Mouse (Mus musculus): ENCODE results near the gene Celf2. TPM values are rescaled to one million over a fixed set of nuclear protein-coding genes. Genes with fewer than 3 reads are reported as not detected.

The Celf2 gene
- total RNA-seq, 1 experiment = 3.7 TPM

DNA sequence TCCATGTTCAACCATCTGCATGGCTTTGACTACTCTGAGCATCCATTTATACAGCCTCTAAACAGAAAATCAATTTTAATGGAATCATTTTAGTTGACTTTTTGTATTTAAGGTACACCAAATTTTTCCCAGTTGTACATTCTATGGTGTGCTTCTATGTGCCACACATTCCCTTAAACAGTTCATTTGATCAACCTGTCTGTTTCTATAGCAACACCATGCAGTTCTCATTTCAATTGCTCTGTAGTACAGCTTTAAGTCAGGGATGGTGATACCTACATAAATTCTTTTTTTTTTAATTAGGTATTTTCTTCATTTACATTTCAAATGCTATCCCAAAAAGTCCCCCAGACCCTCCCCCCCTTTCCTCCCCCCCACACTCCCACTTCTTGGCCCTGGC is 831.9 kb downstream of the Celf2 start:
- Histone ChIP-seq H3K4me1 (ENCODE audit: control insufficient read depth in 2 of 2, insufficient read depth in 2 of 2, low read length in 2 of 2, poor library complexity in 1 of 2) (no peaks in the 10 kb centered on the region), H3K27ac (ENCODE audit: insufficient read depth, low read depth, low read length, poor library complexity, severe bottlenecking) (no peak overlapping the region), H3K36me3 (ENCODE audit: control insufficient read depth, insufficient read depth, low read length, poor library complexity, severe bottlenecking) (no peaks in the 10 kb centered on the region), H3K9ac (ENCODE audit: insufficient read depth, low read depth, low read length, poor library complexity, severe bottlenecking) (no peak overlapping the region), H3K4me3 (ENCODE audit: insufficient read depth in 1 of 2, low read depth in 1 of 2, low read length in 2 of 2, poor library complexity in 1 of 2, severe bottlenecking in 1 of 2) (no peak overlapping the region), H3K9me3 (ENCODE audit: control insufficient read depth, insufficient read depth, low read depth, low read length) (no peaks in the 10 kb centered on the region)
- DNase-seq (ENCODE audit: low read depth, low spot score) = no peak
- in situ Hi-C loops (cut with MboI; ENCODE audit: low sequenced_read_pairs in 2 of 2, unreplicated experiment in 2 of 2) = no loop called here
- TF ChIP-seq ZNF384 (IDR thresholded peaks at IDR 0.05; ENCODE audit: low read depth, low read length) = no peak
- no peak for TF ChIP-seq ZC3H11A (IDR thresholded peaks at IDR 0.05; ENCODE audit: borderline replicate concordance, low read depth, low read length)

DNA sequence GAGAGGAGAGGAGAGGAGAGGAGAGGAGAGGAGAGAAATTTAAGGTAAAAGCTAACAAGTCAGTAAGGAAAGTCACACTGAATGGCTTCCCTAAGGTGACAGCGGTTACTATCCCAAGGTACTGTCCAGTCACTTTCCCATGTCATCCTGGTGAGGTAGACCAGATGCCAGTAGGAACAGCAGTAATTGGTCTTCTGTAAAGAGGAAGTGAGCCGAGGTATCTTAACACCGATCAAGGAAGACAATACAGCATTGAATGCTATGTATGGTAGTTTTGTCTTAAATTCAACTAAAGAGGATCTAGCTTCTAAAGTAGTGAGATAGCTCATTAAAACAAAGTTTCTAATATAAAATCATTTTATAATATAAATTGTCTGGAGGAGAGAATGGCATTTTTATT is 835.0 kb downstream of the Celf2 start:
- Histone ChIP-seq H3K36me3 (ENCODE audit: control insufficient read depth, insufficient read depth, low read length, poor library complexity, severe bottlenecking) (no peaks in the 10 kb centered on the region), H3K9ac (ENCODE audit: insufficient read depth, low read depth, low read length, poor library complexity, severe bottlenecking) (no peak overlapping the region), H3K4me3 (ENCODE audit: insufficient read depth in 1 of 2, low read depth in 1 of 2, low read length in 2 of 2, poor library complexity in 1 of 2, severe bottlenecking in 1 of 2) (no peak overlapping the region), H3K4me1 (ENCODE audit: control insufficient read depth in 2 of 2, insufficient read depth in 2 of 2, low read length in 2 of 2, poor library complexity in 1 of 2) (no peaks in the 10 kb centered on the region), H3K9me3 (ENCODE audit: control insufficient read depth, insufficient read depth, low read depth, low read length) (no peaks in the 10 kb centered on the region), H3K27ac (ENCODE audit: insufficient read depth, low read depth, low read length, poor library complexity, severe bottlenecking) (no peak overlapping the region)
- in situ Hi-C loops (cut with MboI; ENCODE audit: low sequenced_read_pairs in 2 of 2, unreplicated experiment in 2 of 2) = no loop called here
- no peak for DNase-seq (ENCODE audit: low read depth, low spot score)
- TF ChIP-seq ZC3H11A (IDR thresholded peaks at IDR 0.05; ENCODE audit: borderline replicate concordance, low read depth, low read length) (no peak), HCFC1 (IDR thresholded peaks at IDR 0.05; ENCODE audit: borderline replicate concordance, insufficient read depth, low read length) (no peak), CHD2 (IDR thresholded peaks at IDR 0.05; ENCODE audit: low read depth, low read length) (no peak), MAFK (IDR thresholded peaks at IDR 0.05; ENCODE audit: insufficient read depth, low read depth, low read length) (no peak), ZNF384 (IDR thresholded peaks at IDR 0.05; ENCODE audit: low read depth, low read length) (no peak)

DNA sequence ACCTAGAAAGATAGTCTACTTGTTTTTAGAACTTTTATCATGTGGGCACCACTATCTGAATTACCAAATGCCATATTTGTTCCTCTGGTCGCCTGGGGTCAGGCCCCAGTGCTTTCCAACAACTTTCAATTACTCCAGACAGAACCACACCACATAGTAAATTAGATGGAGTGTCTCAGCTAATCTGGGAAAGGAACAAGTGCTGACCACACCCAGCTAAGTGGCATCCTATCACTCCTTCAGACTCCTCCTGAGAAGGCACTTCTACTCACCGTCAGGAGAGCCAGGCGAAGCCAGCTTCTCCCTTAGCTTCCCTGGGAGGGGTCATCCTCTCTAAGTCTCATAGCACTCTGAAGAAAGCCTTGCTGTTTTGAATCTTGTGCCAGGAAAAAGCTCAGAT is 835.9 kb downstream of the Celf2 start:
- in situ Hi-C loops (cut with MboI; ENCODE audit: low sequenced_read_pairs in 2 of 2, unreplicated experiment in 2 of 2) = no loop called here
- no peak overlapping the region for H3K4me3 ChIP-seq (ENCODE audit: insufficient read depth in 1 of 2, low read depth in 1 of 2, low read length in 2 of 2, poor library complexity in 1 of 2, severe bottlenecking in 1 of 2)
- no peak for TF ChIP-seq CHD2 (IDR thresholded peaks at IDR 0.05; ENCODE audit: low read depth, low read length)
- no peak for TF ChIP-seq MAFK (IDR thresholded peaks at IDR 0.05; ENCODE audit: insufficient read depth, low read depth, low read length)
- no peak for TF ChIP-seq ZNF384 (IDR thresholded peaks at IDR 0.05; ENCODE audit: low read depth, low read length)
- TF ChIP-seq HCFC1 (IDR thresholded peaks at IDR 0.05; ENCODE audit: borderline replicate concordance, insufficient read depth, low read length) = no peak
- no peak for TF ChIP-seq ZC3H11A (IDR thresholded peaks at IDR 0.05; ENCODE audit: borderline replicate concordance, low read depth, low read length)

GRCm38 (mm10) chr2:6667611-6668010 is 841.8 kb downstream of the Celf2 start:
- in situ Hi-C loops (cut with MboI; ENCODE audit: low sequenced_read_pairs in 2 of 2, unreplicated experiment in 2 of 2) = no loop called here
- no peak overlapping the region for H3K9ac ChIP-seq (ENCODE audit: insufficient read depth, low read depth, low read length, poor library complexity, severe bottlenecking)
- no peaks in the 10 kb centered on the region for H3K36me3 ChIP-seq (ENCODE audit: control insufficient read depth, insufficient read depth, low read length, poor library complexity, severe bottlenecking)
- no peak for DNase-seq (ENCODE audit: low read depth, low spot score)
- H3K9me3 ChIP-seq (ENCODE audit: control insufficient read depth, insufficient read depth, low read depth, low read length) = no peaks in the 10 kb centered on the region
- no peak for TF ChIP-seq CHD2 (IDR thresholded peaks at IDR 0.05; ENCODE audit: low read depth, low read length)
- H3K4me3 ChIP-seq (ENCODE audit: insufficient read depth in 1 of 2, low read depth in 1 of 2, low read length in 2 of 2, poor library complexity in 1 of 2, severe bottlenecking in 1 of 2) = no peak overlapping the region
- no peak overlapping the region for H3K27ac ChIP-seq (ENCODE audit: insufficient read depth, low read depth, low read length, poor library complexity, severe bottlenecking)
- H3K4me1 ChIP-seq (ENCODE audit: control insufficient read depth in 2 of 2, insufficient read depth in 2 of 2, low read length in 2 of 2, poor library complexity in 1 of 2) = no peaks in the 10 kb centered on the region

More for the DNA sequence above, 835.9 kb downstream of the Celf2 start:
- Histone ChIP-seq H3K9ac (ENCODE audit: insufficient read depth, low read depth, low read length, poor library complexity, severe bottlenecking) (no peak overlapping the region), H3K9me3 (ENCODE audit: control insufficient read depth, insufficient read depth, low read depth, low read length) (no peaks in the 10 kb centered on the region), H3K36me3 (ENCODE audit: control insufficient read depth, insufficient read depth, low read length, poor library complexity, severe bottlenecking) (no peaks in the 10 kb centered on the region), H3K27ac (ENCODE audit: insufficient read depth, low read depth, low read length, poor library complexity, severe bottlenecking) (no peak overlapping the region), H3K4me1 (ENCODE audit: control insufficient read depth in 2 of 2, insufficient read depth in 2 of 2, low read length in 2 of 2, poor library complexity in 1 of 2) (no peaks in the 10 kb centered on the region)
- no peak for DNase-seq (ENCODE audit: low read depth, low spot score)

GRCm38 (mm10) chr2:6659834-6660233 is 849.5 kb downstream of the Celf2 start:
- Histone ChIP-seq H3K27ac (ENCODE audit: insufficient read depth, low read depth, low read length, poor library complexity, severe bottlenecking) (no peak overlapping the region), H3K9me3 (ENCODE audit: control insufficient read depth, insufficient read depth, low read depth, low read length) (no peaks in the 10 kb centered on the region), H3K4me3 (ENCODE audit: insufficient read depth in 1 of 2, low read depth in 1 of 2, low read length in 2 of 2, poor library complexity in 1 of 2, severe bottlenecking in 1 of 2) (no peak overlapping the region), H3K9ac (ENCODE audit: insufficient read depth, low read depth, low read length, poor library complexity, severe bottlenecking) (no peak overlapping the region), H3K4me1 (ENCODE audit: control insufficient read depth in 2 of 2, insufficient read depth in 2 of 2, low read length in 2 of 2, poor library complexity in 1 of 2) (no peaks in the 10 kb centered on the region), H3K36me3 (ENCODE audit: control insufficient read depth, insufficient read depth, low read length, poor library complexity, severe bottlenecking) (no peaks in the 10 kb centered on the region)
- DNase-seq (ENCODE audit: low read depth, low spot score) = no peak
- in situ Hi-C loops (cut with MboI; ENCODE audit: low sequenced_read_pairs in 2 of 2, unreplicated experiment in 2 of 2) = no loop called here
- TF ChIP-seq ZNF384 (IDR thresholded peaks at IDR 0.05; ENCODE audit: low read depth, low read length) (no peak), ZC3H11A (IDR thresholded peaks at IDR 0.05; ENCODE audit: borderline replicate concordance, low read depth, low read length) (no peak), CHD2 (IDR thresholded peaks at IDR 0.05; ENCODE audit: low read depth, low read length) (no peak), MAFK (IDR thresholded peaks at IDR 0.05; ENCODE audit: insufficient read depth, low read depth, low read length) (no peak), HCFC1 (IDR thresholded peaks at IDR 0.05; ENCODE audit: borderline replicate concordance, insufficient read depth, low read length) (no peak)

Data from ES-E14 (cell line).